Mouse (Mus musculus) granulocyte monocyte progenitor cell, adult 5-6 weeks (primary cell): Measurements from ENCODE around the gene Ly75. TPM values are rescaled to one million over a fixed set of nuclear protein-coding genes. Genes with fewer than 3 reads are reported as not detected.

Experiments
- ATAC-seq: replicated peaks from 2 replicates; pipeline ENCODE4 v1.8.0; 2016; ENCODE audit warnings: mild to moderate bottlenecking, moderate TSS enrichment, inconsistent platforms; ENCODE audit not compliant: poor library complexity, severe bottlenecking
- total RNA-seq, 2 experiments: library from RNA; stranded (forward) in 1 of 2; stranded (reverse) in 1 of 2; fragments of 200-712, 200-1000 nt in 1 of 2; fragments of >200 nt in 1 of 2; fragmentation: Nextera tagmentation in 1 of 2; gene quantifications; 2 replicates each; pipeline ENCODE4 v1.2.3; 2014 to 2017

Ly75 gene
- total RNA-seq, 2 experiments from 2014 or later: 1.8 to 4.8 TPM

DNA sequence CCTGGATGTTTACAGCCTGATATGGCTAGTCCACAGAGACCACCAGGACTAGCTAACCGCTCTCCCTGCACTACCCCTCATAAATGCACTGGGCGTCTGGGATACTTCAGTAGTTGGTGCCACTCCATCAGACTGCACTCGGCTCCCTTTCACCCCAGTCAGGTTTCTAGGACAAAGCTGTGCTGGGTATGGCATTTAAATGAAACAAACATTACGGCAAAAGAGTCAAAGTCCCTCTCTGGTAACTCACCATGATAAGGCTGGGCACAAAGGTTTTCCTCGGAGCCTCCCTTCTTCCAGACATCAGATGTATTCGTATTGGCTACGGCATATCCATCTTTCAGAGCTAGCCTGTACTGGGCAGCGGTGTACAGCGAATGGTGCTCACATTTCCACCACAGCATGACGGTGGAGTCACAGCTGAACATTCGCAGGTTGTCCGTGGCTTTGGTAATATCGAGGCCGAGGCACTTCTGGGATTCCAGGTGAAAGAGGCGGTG lies 7.4 kb downstream of the Ly75 start:
- no peak for ATAC-seq

- ATAC-seq: no peak
Measured at GRCm38 (mm10) chr2:60375126-60375525, 8.0 kb downstream of the Ly75 start.

DNA sequence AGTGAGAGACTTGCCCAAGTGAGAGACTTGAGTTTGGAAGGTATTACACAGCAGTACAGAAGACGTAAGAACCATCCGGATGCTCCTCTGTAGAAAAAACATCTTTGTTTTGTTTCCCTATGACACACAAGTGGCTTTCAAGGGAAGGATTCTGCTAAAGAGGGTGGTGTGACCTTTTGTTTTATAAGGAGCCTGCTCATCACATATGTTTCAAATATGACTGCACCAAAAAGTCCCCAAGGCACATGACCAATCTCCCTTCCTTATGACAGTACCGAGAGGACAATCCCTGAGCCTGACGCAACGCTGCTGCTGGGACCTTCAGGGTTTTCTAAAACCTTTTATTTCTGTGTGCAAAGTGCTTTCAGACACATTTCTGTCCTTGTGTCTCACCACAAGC lies 12.9 kb downstream of the Ly75 start:
- ATAC-seq: no peak

DNA sequence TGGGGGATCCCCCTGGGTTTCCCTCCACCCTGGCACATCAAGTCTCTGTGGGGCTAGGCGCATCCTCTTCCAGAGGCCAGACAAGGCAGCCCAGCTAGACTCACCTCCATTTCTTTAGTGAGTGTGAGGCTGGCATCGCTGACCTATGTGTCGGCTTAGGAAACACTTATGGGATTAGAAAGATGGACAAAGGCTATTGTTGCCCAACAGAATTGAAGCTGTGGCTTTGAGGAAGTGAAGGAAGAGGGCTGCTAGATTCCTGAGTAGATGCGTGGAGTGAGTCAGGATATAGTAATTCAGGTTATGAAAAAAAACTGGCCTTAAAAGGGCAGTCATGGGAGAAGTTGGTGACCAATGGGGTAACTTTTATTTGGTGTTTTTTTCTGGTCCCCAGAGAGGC lies 13.6 kb downstream of the Ly75 start:
- peak; percentile 76 for ATAC-seq

DNA sequence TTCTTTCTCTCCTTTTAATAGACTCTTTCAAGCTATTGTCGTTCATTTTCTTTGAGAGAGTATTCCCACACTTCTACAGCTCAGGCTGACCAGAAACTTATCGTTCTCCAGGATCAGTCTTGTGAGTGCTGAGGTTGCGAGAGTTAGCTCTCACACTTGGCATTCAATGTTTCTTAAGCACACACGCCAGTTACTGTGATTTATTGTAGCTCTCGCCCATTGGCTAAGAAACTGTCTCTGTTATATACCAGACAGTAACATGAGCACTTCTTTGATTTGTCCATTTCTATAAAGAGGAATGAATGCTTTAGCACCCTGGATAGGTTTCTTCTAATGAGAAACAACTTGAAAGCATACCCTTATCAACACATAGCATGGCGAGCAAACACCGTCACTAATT lies 15.2 kb downstream of the Ly75 start:
- ATAC-seq: no peak

- ATAC-seq: 0 out of 2 replicates have a peak, but pooled peaks have one; percentile 42
Measured at GRCm38 (mm10) chr2:60367204-60367603, 15.9 kb downstream of the Ly75 start.

DNA sequence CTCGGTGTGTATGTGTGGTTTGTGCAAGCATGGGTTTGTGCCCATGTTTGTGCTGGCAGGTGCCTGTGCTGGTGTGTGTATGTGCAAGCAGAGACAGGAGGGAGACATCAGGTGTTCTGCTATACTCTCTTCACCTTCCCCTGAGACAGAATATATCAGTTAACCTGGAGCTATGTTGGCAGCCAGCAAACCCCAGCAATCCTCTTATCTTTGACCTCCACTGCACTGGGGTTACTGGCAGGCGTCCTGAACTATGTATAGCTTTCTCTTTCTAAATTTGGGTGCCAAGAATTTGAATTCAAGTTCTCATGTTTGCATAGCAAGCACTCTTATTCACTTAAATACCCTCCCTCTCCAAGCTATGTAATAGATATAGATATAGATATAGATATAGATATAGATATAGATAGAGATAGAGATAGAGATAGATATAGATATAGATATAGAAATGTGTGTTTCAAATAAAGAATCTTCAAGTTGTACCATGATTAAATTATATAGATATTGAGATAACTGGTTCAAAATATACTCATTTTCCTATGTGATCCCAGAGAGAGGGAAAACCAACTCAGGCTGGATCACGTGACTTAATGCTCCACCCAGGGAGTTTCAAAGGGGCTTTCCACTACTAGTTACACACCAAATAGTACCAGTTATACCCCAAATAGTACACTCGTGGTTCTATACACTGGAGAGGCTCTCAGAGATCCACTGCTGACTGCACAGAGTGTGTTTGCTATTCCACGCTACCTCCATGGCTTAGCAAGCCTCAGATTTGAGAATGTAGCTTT lies 17.1 kb downstream of the Ly75 start:
- no peak for ATAC-seq

DNA sequence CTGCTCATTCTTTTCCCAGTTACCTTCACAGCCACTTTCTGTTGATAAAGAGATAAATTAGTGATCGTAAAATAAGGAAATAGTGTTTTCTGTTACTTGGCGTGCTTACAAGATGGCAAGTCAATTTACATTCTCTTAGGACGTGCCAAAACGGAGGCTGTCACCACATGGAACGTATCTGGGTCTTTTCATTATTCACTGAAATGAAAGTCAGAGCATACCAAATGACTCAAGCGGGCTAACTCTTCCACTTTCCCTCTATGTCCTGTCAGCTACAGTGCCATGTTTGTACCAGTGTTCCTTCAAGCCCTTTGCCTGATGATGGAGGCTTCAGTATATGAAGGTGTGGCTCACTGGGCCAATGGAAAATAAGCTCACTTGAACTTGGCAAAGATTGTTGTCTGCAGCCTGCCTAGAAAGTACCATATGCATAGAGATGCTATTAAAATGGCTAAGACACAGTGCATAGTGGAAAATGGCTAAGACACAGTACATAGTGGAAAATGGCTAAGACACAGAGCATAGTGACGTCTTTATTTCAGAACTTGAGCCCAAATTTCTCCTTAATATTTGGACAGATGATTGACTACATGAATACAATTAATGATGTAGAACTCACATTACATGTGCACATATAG lies 17.8 kb downstream of the Ly75 start:
- ATAC-seq: no peak

DNA sequence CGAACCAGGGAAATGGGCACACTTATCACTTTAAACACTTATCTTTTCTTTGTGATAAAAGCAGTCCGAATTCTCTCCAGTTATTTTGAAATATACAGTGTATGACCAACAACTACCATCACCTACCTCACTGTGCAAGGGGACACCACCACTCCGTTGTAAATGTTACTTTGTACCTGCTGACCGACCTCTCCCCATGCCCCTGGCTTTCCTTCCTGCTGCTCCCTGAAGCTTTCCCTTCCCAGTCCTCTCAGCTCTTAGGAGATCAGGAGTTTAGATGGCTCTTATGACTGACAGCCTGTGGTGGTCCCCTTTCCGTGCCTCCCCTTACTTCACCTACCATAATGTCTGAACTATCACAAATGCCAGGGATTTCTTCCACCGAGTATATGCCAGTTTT lies 21.0 kb downstream of the Ly75 start:
- no peak for ATAC-seq

GRCm38 (mm10) chr2:60359796-60360195 lies 23.3 kb downstream of the Ly75 start:
- ATAC-seq: no peak

- no peak for ATAC-seq
Measured at GRCm38 (mm10) chr2:60355388-60355683, 27.8 kb downstream of the Ly75 start.

GRCm38 (mm10) chr2:60354541-60355387 lies 28.3 kb downstream of the Ly75 start:
- peak; percentile 75 for ATAC-seq

DNA sequence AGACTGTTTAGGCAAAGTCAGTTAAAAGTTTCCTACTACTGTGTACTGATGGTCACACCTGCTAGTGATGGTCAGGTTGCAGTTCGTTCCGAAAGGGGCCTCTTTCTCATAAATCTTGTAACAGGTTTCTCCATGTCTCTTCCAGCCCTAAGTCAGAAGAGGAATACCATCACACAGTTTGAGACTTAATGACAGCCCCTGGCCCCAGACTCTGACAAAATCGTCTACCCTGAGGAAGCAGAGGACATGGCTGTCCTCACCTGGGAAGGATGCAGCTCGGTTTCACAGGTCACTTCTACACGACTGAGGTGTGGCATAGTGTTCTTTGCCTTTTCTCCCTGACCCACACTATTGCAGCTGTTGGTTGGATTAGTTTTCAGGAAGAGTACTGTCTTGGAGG lies 30.8 kb downstream of the Ly75 start:
- no peak for ATAC-seq

- ATAC-seq: no peak
Measured at GRCm38 (mm10) chr2:60351781-60352180, 31.3 kb downstream of the Ly75 start.

DNA sequence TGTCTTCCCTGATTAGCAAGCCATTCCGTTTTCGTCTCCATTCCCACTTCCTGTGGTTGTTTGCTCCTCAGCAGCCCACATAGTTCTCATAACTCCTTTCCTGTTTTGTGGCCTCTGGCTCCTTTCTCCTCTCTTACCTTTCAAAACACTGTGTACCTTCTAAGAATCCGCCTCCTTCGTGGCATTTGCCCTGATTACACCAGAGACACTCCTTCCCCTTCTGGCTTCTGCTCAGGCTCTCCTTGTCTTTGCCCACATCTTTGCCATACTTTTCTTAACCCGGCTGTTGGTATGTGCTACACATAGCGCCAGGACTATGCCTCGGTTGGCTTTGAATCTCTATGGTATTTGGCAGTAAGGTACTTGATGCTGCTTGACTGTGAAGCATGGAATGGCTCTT lies 35.2 kb downstream of the Ly75 start:
- ATAC-seq: no peak

DNA sequence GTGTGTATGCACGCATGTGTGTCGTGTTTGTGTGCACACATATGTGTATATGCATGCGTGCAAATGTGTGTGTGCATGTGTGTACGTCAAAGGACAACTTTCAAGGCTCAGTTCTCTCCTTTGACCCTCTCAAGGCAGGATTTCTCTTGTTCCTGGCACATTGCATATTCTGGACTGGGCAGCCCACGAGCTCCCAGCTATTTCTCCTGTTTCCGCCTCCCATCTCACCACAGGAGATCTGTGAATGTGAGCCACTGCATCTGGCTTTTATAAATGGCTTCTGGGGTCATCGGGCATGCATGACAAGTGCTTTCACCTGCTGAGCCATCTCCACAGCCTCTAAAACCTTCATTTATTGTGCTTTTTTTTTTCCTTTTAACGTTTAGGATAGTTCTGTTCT lies 36.6 kb downstream of the Ly75 start:
- no peak for ATAC-seq

GRCm38 (mm10) chr2:60345717-60346116 lies 37.4 kb downstream of the Ly75 start:
- ATAC-seq: no peak

- no peak for ATAC-seq
Measured at GRCm38 (mm10) chr2:60343607-60344289, 39.4 kb downstream of the Ly75 start.

- ATAC-seq: 0 out of 2 replicates have a peak, but pooled peaks have one; percentile 37
Measured at GRCm38 (mm10) chr2:60342107-60342880, 40.8 kb downstream of the Ly75 start.

DNA sequence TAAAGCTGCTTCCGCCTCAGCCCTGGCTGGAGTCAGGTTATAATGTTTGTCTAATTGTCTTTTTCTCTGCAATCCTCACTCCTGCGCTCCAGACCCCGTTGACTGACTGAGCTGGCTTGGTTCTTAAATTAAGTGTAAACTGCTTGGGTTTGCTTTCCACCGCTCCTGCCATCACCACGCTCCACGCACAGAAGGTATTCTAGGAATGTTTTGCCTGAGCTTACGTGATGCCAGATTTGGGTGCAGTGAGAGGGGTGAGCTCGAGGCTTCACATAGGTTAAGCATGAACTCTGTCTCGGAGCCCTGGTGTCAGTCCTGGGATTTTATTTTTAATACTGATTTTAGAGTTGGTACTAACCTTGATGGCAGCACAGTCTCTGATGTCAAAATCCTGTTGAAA lies 45.2 kb downstream of the Ly75 start:
- ATAC-seq: no peak
